Mouse (Mus musculus) kidney, adult 18-20 months (tissue): Measurements from ENCODE around the gene Krba1.

ENCODE experiments used
- DNase-seq: peaks from one replicate; pipeline ENCODE4 v3.0.0; 2021

Gene Krba1

DNA sequence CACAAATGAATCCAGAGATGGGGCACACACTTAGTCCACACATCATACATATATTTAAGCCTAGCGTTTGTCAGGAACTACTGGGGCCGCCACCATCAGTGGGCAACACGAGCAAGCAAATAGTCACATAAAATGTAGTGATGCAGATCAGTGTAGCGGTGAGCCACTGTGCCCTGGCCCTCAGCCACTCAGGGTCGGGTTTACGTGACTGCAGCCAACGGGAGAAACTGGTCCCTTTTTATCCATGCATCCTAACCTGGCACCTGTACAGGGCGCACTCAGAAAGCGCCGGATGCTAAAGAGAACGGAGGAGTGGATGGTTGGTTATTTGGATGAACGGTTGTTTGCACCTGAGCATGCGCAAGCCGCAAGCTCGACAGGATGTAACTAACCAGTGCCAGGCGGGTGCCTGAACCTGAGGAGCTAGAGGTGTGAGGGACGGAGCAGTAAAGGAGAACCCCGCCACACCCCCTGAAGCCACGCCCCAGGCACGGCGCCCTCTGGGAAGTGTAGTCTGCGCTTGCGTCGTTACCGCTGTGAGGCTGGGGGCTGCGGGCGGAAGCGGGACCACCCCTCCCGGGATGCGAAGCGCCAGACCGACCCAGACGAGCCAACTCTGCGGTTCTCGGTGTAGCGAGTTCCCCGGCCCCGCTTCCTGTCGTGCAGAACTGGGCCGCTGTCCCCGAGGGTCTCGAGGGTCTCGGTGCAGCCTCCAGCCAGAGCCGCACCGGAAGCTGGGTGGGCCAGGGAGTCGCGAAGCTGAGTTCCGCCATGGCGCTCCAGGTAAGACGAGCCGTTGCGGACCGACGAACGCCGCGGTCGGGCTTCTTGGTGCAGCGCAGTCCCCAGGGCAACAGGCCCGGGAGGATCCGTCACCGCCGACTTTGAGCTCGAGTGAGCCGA, at the start of gene Krba1:
Gene Krba1, plus strand, starts transcription at position 482 of the 903 bp plus-strand sequence.
- peak; percentile 90 for DNase-seq

DNA sequence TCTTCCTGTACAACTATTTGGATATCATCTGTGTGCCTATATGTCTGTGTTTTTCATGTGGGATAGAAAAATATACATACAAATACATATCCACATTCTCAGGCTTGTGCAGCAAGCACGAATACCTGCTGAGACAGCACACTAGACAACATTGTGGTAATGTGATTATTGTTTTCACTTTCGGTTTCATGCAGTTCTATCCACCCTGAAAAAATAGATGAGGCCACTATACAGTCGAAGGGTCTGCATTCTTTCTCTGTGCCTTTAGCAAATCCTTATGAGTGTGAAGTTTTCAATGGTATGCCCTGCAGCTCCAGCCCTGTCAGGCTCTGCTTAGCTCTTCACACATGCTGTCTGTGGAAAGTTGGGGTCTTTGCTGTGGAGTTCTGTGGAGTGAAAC, 36.5 kb upstream of the Krba1 start:
- DNase-seq: no peak

DNA sequence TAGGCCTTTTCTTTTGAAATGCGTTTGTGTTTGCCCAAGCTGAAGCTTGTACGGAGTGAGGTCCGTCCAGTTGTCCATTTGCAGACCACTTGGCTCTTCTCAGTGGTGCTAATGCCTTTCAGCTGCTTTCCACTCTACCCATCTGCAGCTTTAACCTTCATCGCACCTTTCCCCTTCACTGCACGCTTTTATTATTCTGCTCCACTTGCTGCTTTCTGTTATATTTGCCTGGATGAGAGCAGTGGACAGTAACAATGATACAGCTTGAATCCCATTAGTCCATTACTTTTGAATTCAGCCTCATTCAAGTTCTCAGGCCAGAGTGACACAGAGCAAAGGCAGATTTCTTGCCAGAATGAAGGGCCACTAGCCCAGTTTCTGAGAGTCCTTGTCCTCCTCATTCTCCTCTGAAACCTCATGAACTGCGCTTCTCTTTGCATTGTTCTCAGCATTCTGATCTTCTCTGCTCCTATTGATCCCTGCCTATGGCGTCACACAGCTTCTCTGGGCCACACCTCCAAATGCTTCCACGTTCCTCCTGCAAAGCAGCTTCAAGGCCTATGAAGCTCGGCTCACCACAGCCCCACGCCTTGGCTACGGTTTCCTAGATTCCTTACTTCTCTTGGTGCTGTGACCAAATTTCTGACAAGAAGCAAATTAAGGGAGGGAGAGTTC, 28.9 kb upstream of the Krba1 start:
- DNase-seq: no peak

DNA sequence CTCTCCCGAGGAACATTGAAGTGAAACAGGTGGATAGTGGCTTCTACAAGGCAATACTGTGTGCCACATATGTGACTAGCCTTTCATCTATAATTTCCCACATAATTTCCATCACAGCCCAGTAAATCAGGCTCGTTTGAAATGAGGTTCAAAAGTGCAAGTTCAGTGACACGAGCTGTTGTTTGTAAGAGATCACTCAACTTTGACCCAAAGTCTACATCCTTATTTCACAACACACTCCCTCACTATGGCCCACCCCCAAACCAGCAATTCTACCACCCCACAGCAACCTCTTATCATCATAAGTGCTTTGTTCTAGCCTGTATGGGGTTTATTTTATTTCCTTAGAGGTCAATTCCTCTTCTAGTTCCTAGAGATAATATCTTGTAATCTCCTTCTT, 7.2 kb upstream of the Krba1 start:
- no peak for DNase-seq

DNA sequence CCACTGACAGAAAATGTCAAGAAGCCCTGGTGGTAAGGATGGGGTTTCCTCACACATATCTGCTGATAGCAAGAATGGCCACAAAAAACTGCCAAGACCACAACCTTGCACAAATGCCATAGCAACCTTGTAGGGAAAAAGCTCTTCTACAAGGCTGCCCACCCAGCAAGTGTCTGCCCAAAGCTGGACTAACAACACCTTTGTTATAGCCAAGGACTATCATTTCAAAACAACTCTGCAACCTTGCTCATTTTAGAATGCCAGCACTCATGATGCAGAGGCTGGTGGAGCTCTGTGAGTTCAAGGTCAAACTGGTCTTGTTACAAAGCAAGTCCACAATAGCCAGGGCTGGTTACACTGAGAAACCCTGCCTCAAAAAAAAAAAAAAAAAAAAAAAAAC, 1.6 kb upstream of the Krba1 start:
- no peak for DNase-seq

DNA sequence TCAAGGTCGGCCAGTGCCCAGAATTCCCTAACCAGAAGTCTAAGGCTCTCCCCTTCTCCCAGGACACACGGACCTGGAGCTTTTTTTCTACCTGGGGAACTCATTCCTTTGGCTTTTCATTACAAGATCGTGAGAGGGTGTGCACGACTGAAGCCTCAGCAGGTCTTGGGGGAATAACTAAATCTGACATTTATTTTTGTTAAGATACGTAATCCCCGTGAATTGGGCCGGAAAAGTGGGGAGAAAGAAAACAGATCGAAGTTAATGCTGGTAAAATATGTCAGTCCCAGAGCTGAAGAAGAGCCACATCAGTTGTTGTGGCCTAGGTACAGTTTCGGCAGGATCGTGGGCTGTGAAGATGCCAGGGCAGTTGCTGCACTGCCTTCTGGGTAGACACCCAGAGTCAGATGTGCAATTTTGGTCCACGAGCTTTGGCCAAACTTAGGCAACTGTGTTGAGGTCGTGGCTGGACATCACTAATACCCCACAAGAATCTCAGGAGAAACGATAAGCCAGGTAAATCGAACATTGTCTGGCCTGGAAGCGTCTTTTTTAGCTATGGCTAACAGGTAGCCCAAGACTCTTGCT, 716 bp downstream of the Krba1 start:
- DNase-seq: no peak

DNA sequence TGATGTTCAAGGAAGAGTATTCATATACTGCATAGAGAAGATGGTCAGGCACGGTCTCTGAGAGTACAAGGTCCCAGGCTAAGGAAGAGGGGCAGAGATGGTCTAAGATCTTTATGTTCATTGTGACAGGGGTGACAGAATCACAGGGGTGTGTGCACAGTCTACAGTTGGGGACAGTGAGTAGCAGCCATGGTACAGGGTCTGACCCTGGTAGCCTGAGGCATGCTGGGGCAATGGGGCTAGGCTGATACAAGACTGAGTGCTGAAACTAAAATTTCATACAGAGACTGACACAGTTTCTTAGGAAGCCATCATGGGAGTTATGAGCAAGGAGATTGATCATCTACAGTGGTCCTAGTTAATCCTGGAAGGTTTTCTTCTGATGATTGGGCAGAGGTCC, 1.3 kb downstream of the Krba1 start:
- no peak for DNase-seq

GRCm38 (mm10) chr6:48397336-48397735, 1.9 kb downstream of the Krba1 start:
- peak; percentile 27 for DNase-seq

DNA sequence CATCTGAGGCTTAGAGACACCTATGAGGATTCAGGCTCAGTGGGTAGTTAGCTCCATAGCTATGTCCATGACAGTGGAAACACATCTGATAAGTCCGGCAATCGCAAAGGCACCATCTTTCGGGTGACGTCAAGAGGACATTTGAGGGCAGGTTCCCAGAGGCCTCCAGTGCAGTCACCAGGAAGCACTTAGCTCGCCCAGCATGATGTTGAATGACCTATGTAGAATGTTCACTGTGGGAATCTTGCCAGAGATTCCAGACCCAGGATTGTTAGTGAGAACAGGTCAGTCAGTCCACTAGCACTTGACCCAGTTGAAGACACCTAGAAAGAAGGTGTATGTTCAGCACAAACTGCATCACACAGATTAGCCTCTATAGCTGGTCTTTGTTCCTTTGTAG, 4.5 kb downstream of the Krba1 start:
- no peak for DNase-seq

GRCm38 (mm10) chr6:48404071-48404470, 8.7 kb downstream of the Krba1 start:
- no peak for DNase-seq

DNA sequence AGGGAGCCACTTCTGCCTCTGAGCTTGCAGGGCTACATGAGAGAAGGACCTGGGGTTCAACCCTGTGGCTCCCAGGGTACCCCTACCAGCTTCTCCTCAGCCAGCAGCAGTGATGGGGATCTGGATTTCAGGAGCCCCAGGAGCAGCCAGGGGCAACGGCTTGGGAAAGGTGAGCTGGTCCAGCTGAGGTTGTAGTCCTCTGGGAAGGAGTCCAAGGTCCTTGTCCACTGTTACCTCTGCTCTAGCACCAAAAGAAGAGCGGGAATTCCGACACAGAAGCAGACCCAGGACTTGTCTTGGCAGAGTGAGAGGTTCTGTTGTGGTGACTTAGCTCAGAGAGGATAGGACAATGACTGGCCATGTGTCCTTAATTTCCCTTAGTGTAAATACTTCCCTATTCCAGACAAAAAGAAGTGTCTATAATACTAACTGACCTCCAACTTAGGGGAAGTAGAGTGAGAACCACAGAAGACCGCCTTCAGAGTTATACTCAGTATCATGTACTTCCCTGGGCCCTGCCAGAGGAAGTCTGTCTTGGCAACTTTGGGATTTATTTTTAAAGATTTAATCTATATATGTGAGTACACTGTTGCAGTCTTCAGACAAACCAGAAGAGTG, 14.4 kb downstream of the Krba1 start:
- DNase-seq: peak; percentile 12

- DNase-seq: peak; percentile 2
Measured at GRCm38 (mm10) chr6:48410551-48410950, 15.2 kb downstream of the Krba1 start.

DNA sequence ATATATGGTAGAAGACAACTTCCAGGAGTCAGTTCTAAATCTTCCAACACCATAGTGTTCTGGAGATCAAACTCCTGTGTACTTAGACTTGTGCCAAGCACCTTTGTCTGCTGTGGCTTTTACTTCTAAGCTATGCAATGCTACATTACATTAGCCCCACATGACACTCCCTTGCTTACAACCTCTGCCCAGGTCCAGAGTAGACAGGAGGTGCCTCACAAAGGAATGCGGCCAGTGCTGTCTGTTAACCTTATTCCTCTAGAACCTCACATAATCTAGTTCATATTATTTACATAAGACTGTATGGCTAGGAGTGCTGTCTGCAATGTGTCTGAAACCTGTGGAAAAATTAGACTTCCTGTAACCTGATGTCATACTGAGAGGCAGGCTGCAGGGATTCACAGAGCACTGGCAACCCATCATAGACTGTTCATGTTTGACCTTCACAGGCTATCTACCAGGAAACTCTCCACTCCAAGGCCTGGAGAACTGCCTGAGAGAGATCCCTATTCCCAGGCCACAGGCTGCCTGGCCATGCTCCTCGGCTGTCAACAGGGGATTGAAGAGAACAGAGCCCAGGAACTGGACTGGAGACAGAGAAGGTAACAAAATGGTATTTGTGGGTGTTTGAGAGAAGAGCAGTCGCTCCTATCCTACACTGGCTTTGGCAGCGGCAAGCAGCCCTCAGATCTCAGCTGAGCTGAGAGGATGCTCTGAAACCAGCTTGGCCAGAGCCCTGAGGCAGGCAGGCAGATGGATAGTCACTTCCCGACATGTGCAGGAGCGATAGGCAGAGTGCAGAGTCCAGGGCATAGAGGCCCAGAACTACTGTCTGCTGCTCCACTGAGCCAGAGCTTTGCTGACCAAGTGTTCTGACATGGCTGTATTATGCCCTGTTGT, 16.1 kb downstream of the Krba1 start:
- peak; percentile 17 for DNase-seq

GRCm38 (mm10) chr6:48412147-48412546, 16.8 kb downstream of the Krba1 start:
- DNase-seq: peak; percentile 8

DNA sequence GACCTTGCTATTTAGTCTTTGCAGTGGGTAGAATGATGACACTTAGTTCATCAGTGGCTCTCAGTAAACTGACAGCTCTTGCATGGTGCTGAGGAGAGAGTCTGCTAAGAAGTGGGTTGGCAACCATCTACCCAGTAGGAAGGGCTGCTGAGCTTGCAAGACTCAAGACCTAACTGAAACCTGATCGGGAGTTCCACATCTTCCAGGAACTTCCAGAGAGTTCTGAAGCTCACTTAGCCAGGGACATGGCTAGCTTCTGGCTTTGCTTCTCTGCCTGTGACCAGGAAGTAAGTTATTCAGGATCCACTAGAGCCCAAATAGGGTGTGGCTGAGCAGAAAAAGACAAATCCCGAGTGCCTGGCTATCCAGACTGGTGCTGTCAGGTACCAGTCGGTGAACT, 17.3 kb downstream of the Krba1 start:
- no peak for DNase-seq

- no peak for DNase-seq
Measured at GRCm38 (mm10) chr6:48413081-48413480, 17.7 kb downstream of the Krba1 start.

- DNase-seq: no peak
Measured at GRCm38 (mm10) chr6:48414886-48415285, 19.5 kb downstream of the Krba1 start.

GRCm38 (mm10) chr6:48415636-48416035, 20.2 kb downstream of the Krba1 start:
- DNase-seq: no peak

DNA sequence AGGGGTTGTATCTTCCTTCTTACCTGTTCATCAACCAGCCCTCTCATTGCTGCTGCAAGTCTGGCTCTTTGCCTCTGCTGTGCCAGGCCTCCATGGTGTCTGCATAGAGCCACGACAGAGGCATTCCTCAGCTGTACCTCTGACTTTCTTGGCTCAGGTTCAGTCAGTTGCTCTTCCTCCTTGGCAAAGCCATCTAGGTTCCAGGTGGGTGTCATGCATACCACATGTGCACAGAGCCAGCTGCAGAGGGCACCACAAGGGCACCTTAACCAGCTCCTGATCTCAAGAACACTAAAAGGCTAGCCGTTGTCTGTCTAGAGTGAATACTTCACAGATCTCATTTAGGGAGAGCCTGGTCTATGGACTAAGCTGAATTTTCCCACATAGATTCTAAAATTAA, 21.1 kb downstream of the Krba1 start:
- DNase-seq: no peak

GRCm38 (mm10) chr6:48420647-48421046, 25.3 kb downstream of the Krba1 start:
- no peak for DNase-seq

DNA sequence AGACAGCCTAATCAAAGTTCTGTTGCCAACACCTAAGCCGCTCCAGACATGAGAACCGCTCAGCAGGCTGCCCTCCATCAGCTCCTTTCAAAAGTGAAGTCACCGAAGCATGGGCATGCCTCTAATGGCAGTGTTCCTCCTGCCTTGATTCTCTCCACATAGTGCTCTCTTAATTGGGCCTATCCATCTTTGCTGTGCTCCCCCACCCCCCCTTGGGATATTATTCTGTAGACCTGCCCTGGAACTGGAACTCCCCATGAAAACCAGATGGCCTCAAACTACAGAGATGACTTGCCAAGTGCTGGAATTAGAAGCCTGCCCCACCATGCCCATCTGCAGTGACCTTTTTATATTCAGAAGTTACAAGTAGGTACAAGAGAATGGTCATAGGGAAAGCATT, 27.9 kb downstream of the Krba1 start:
- DNase-seq: no peak

DNA sequence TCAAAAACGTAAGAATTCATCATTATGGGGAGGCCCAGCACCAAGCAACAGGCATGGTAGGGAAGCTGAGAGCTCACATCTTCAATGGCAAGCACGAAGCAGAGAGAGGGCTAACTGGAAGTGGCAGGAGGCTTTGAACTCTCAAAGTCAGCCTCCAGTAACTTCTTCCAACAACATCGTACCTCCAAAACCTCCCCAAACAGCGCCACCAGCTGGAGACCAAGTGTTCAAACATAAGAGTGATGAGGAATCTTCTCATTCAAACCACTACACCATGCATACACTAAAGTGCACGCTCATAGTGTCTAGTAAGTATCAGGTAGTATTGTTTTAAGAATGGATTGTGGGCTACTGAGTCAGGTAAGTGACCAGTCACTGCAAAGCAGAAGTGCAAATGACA, 28.7 kb downstream of the Krba1 start:
- DNase-seq: no peak
